Mouse (Mus musculus) forebrain, embryonic 12.5 days (tissue): Measurements from ENCODE around the gene Gpsm3. TPM values are rescaled to one million over a fixed set of nuclear protein-coding genes. Genes with fewer than 3 reads are reported as not detected.

Experiments used
- ATAC-seq: fragments of 200-750 bp; cut with Nextera tagmentation; 2 replicates; pipeline ENCODE4 v1.8.0; 2017; ENCODE audit warnings: moderate TSS enrichment; ENCODE audit not compliant: low FRiP score
- H3K27ac ChIP-seq: fragments of 300-500 bp; sonication (generic); 2 replicates; pipeline ENCODE4 v1.5.1; 2016; ENCODE audit warnings: mild to moderate bottlenecking
- H3K27me3 ChIP-seq: fragments of 300-500 bp; sonication (generic); 2 replicates; pipeline ENCODE4 v1.6.1; 2016; ENCODE audit warnings: mild to moderate bottlenecking
- H3K36me3 ChIP-seq: fragments of 300-500 bp; sonication (generic); replicated peaks from 2 replicates; pipeline ENCODE4 v1.6.1; 2016; ENCODE audit warnings: mild to moderate bottlenecking
- H3K4me1 ChIP-seq: fragments of 300-500 bp; sonication (generic); 2 replicates; pipeline ENCODE4 v1.6.1; 2016
- H3K4me2 ChIP-seq: fragments of 300-500 bp; sonication (generic); 2 replicates; pipeline ENCODE4 v1.6.1; 2016; ENCODE audit warnings: mild to moderate bottlenecking, moderate library complexity
- H3K4me3 ChIP-seq: fragments of 300-500 bp; sonication (generic); replicated peaks from 2 replicates; pipeline ENCODE4 v1.5.1; 2016; ENCODE audit warnings: mild to moderate bottlenecking
- H3K9ac ChIP-seq: fragments of 300-500 bp; sonication (generic); 2 replicates; pipeline ENCODE4 v1.6.1; 2016; ENCODE audit warnings: mild to moderate bottlenecking
- H3K9me3 ChIP-seq: fragments of 300-500 bp; sonication (generic); 2 replicates; pipeline ENCODE4 v1.6.1; 2016
- WGBS: fragments of 180-500 bp; shearing (Covaris S2); methylation state at CpG from one replicate; pipeline ENCODE4 v1.1.7; 2016; 5-methylcytosine and 5-hydroxymethylcytosine counted together
- polyA plus RNA-seq: library from polyadenylated mRNA; unstranded; fragments of >200 nt; fragmentation: Nextera tagmentation; extraction: Ambion mirVana; gene quantifications from 2 replicates; pipeline ENCODE4 v1.2.1, GENCODE M21; 2016

Gene Gpsm3
- polyA plus RNA-seq, 1 experiment from 2014 or later = 2.7 TPM

- Histone ChIP-seq H3K4me1 (peaks cover 81% of the 10 kb centered on the region), H3K27ac (peak overlapping the region; percentile 100), H3K27me3 (no peaks in the 10 kb centered on the region), H3K9ac (peak overlapping the region; percentile 100), H3K36me3 (peaks cover 27% of the 10 kb centered on the region), H3K4me2 (peak overlapping the region; percentile 94), H3K4me3 (peak overlapping the region; percentile 86), H3K9me3 (no peaks in the 10 kb centered on the region)
- ATAC-seq = peak; percentile 22
- 2% methylated on average over 26 of the region's 32 CpGs for WGBS
Observed at GRCm38 (mm10) chr17:34592581-34593549, 3.3 kb downstream of the Gpsm3 start.

- 55% methylated on average over 34 of the region's 34 CpGs for WGBS
- H3K27ac ChIP-seq = peak overlapping the region; percentile 100
- H3K4me2 ChIP-seq = peak overlapping the region; percentile 94
- no peaks in the 10 kb centered on the region for H3K9me3 ChIP-seq
- peak overlapping the region; percentile 100 for H3K9ac ChIP-seq
- H3K4me3 ChIP-seq = peak overlapping the region; percentile 86
- peaks cover 76% of the 10 kb centered on the region for H3K4me1 ChIP-seq
- no peaks in the 10 kb centered on the region for H3K27me3 ChIP-seq
- ATAC-seq = no peak
- peaks cover 27% of the 10 kb centered on the region for H3K36me3 ChIP-seq
Observed at GRCm38 (mm10) chr17:34593752-34594525, 4.3 kb downstream of the Gpsm3 start.

GRCm38 (mm10) chr17:34596098-34596497 is 6.5 kb downstream of the Gpsm3 start:
- 82% methylated on average over 8 of the region's 8 CpGs for WGBS
- H3K4me1 ChIP-seq = peaks cover 55% of the 10 kb centered on the region

GRCm38 (mm10) chr17:34597566-34598095 is 8.0 kb downstream of the Gpsm3 start, which contains the start of gene Ager:
Gene Ager, plus strand, starts transcription at chr17:34597862.
- Histone ChIP-seq H3K9ac (peak within 1 kb of the TSS; percentile 36), H3K4me2 (no peak within 1 kb of the TSS), H3K36me3 (peaks cover 49% of the 10 kb centered on the region), H3K9me3 (no peaks in the 10 kb centered on the region), H3K4me1 (peaks cover 60% of the 10 kb centered on the region), H3K27me3 (no peaks in the 10 kb centered on the region), H3K27ac (no peak within 1 kb of the TSS), H3K4me3 (0 out of 2 replicates have a peak within 1 kb of the TSS, but pooled peaks have one; percentile 2)
- no peak for ATAC-seq
- WGBS = 24% methylated on average over 6 of the region's 6 CpGs

More at GRCm38 (mm10) chr17:34596098-34596497, 6.5 kb downstream of the Gpsm3 start:
- no peak overlapping the region for H3K4me3 ChIP-seq
- no peak overlapping the region for H3K4me2 ChIP-seq
- no peaks in the 10 kb centered on the region for H3K27me3 ChIP-seq
- no peaks in the 10 kb centered on the region for H3K9me3 ChIP-seq
- H3K27ac ChIP-seq = no peak overlapping the region
- no peak for ATAC-seq
- H3K9ac ChIP-seq = no peak overlapping the region
- peaks cover 39% of the 10 kb centered on the region for H3K36me3 ChIP-seq

- peaks cover 42% of the 10 kb centered on the region for H3K36me3 ChIP-seq
- no peaks in the 10 kb centered on the region for H3K9me3 ChIP-seq
- H3K4me1 ChIP-seq = peaks cover 49% of the 10 kb centered on the region
- H3K4me2 ChIP-seq = no peak overlapping the region
- no peak overlapping the region for H3K9ac ChIP-seq
- H3K4me3 ChIP-seq = no peak overlapping the region
- no peaks in the 10 kb centered on the region for H3K27me3 ChIP-seq
- no peak overlapping the region for H3K27ac ChIP-seq
- WGBS = 73% methylated on average over 9 of the region's 9 CpGs
- ATAC-seq = no peak
Observed at GRCm38 (mm10) chr17:34599891-34600290, 10.3 kb downstream of the Gpsm3 start.

GRCm38 (mm10) chr17:34601796-34602195 is 12.2 kb downstream of the Gpsm3 start:
- H3K4me2 ChIP-seq = peak overlapping the region; percentile 73; the same call in 1 of the 2 replicates
- H3K27ac ChIP-seq = no peak overlapping the region
- ATAC-seq = no peak
- 91% methylated on average over 12 of the region's 12 CpGs for WGBS
- no peak overlapping the region for H3K4me3 ChIP-seq
- H3K9ac ChIP-seq = no peak overlapping the region; the same call in 1 of the 2 replicates
- H3K36me3 ChIP-seq = peaks cover 23% of the 10 kb centered on the region
- peaks cover 43% of the 10 kb centered on the region for H3K4me1 ChIP-seq
- no peaks in the 10 kb centered on the region for H3K9me3 ChIP-seq
- no peaks in the 10 kb centered on the region for H3K27me3 ChIP-seq

GRCm38 (mm10) chr17:34603375-34604060 is 13.9 kb downstream of the Gpsm3 start, which contains the start of gene Rnf5:
Gene Rnf5, minus strand, starts transcription at chr17:34603690.
- peak; percentile 94 for ATAC-seq
- peaks cover 42% of the 10 kb centered on the region for H3K4me1 ChIP-seq
- peak within 1 kb of the TSS; percentile 96 for H3K4me2 ChIP-seq
- peak within 1 kb of the TSS; percentile 99 for H3K9ac ChIP-seq
- H3K9me3 ChIP-seq = no peaks in the 10 kb centered on the region
- peak within 1 kb of the TSS; percentile 97 for H3K4me3 ChIP-seq
- peak within 1 kb of the TSS; percentile 92 for H3K27ac ChIP-seq
- peaks cover 22% of the 10 kb centered on the region for H3K36me3 ChIP-seq
- no peaks in the 10 kb centered on the region for H3K27me3 ChIP-seq
- WGBS = under 1% methylated on average over 30 of the region's 30 CpGs

GRCm38 (mm10) chr17:34604061-34604508 is 14.5 kb downstream of the Gpsm3 start, which contains the start of gene Agpat1:
Gene Agpat1, plus strand, starts transcription at chr17:34604262.
- WGBS = 0% methylated on average over 35 of the region's 35 CpGs
- peaks cover 22% of the 10 kb centered on the region for H3K36me3 ChIP-seq
- peak within 1 kb of the TSS; percentile 92 for H3K27ac ChIP-seq
- no peaks in the 10 kb centered on the region for H3K27me3 ChIP-seq
- no peaks in the 10 kb centered on the region for H3K9me3 ChIP-seq
- peak; percentile 85 for ATAC-seq
- H3K4me2 ChIP-seq = peak within 1 kb of the TSS; percentile 96
- peaks cover 42% of the 10 kb centered on the region for H3K4me1 ChIP-seq
- H3K9ac ChIP-seq = peak within 1 kb of the TSS; percentile 99
- peak within 1 kb of the TSS; percentile 97 for H3K4me3 ChIP-seq

- H3K36me3 ChIP-seq = peaks cover 22% of the 10 kb centered on the region
- peak overlapping the region; percentile 96 for H3K4me2 ChIP-seq
- peak overlapping the region; percentile 99 for H3K9ac ChIP-seq
- WGBS = 16% methylated on average over 24 of the region's 24 CpGs
- H3K4me3 ChIP-seq = peak overlapping the region; percentile 97
- H3K4me1 ChIP-seq = peaks cover 42% of the 10 kb centered on the region
- no peaks in the 10 kb centered on the region for H3K9me3 ChIP-seq
- peak overlapping the region; percentile 92 for H3K27ac ChIP-seq
- H3K27me3 ChIP-seq = no peaks in the 10 kb centered on the region
- no peak for ATAC-seq
Observed at GRCm38 (mm10) chr17:34604511-34605237, 15.1 kb downstream of the Gpsm3 start.

GRCm38 (mm10) chr17:34605609-34606008 is 16.0 kb downstream of the Gpsm3 start:
- WGBS = under 1% methylated on average over 26 of the region's 30 CpGs
- Histone ChIP-seq H3K9ac (peak overlapping the region; percentile 99), H3K27me3 (no peaks in the 10 kb centered on the region), H3K36me3 (peaks cover 18% of the 10 kb centered on the region), H3K27ac (peak overlapping the region; percentile 92), H3K9me3 (no peaks in the 10 kb centered on the region), H3K4me3 (peak overlapping the region; percentile 97), H3K4me1 (peaks cover 42% of the 10 kb centered on the region), H3K4me2 (peak overlapping the region; percentile 96)
- ATAC-seq = peak; percentile 67
